Mouse (Mus musculus) hematopoietic stem cell, adult 5-6 weeks (primary cell): ENCODE results near the gene Kmt5c. TPM values are rescaled to one million over a fixed set of nuclear protein-coding genes. Genes with fewer than 3 reads are reported as not detected.

Experiments used
- total RNA-seq: library from RNA; stranded (forward); fragments of 172-1452, 232-1000 nt; gene quantifications from 2 replicates; pipeline ENCODE4 v1.2.3, GENCODE M21; 2017

Kmt5c gene
- total RNA-seq, 1 experiment from 2014 or later = 46.4 TPM

Other genes with a start within 250 kb of the Kmt5c start
- gene Ppp1r12c, start 238.4 kb upstream of the Kmt5c start, total RNA-seq = 134 and 190 TPM in 2 replicates
- 8.2 and 11.1 TPM in 2 replicates for gene Tnnt1, start 223.7 kb upstream of the Kmt5c start, total RNA-seq
- gene Tnni3, start 215.9 kb upstream of the Kmt5c start, total RNA-seq = 7.0 and 7.1 TPM in 2 replicates
- 2.4 and 2.6 TPM in 2 replicates for gene Dnaaf3, start 207.7 kb upstream of the Kmt5c start, total RNA-seq
- gene Syt5, start 192.6 kb upstream of the Kmt5c start, total RNA-seq = 1.0 TPM in 1 of 2 replicates, not detected in the other
- gene Ptprh, start 136.1 kb upstream of the Kmt5c start, total RNA-seq = not detected in 2 replicates
- gene Tmem86b, start 108.7 kb upstream of the Kmt5c start, total RNA-seq = 22.0 and 22.8 TPM in 2 replicates
- gene Ppp6r1, start 81.1 kb upstream of the Kmt5c start, total RNA-seq = 155 and 186 TPM in 2 replicates
- gene Hspbp1, start 55.0 kb upstream of the Kmt5c start, total RNA-seq = 19.0 and 25.2 TPM in 2 replicates
- gene Brsk1, start 49.5 kb upstream of the Kmt5c start, total RNA-seq = 0.20 and 2.6 TPM in 2 replicates
- 5.0 and 7.3 TPM in 2 replicates for gene Tmem150b, start 14.9 kb upstream of the Kmt5c start, total RNA-seq
- gene Cox6b2, start 13.0 kb downstream of the Kmt5c start, total RNA-seq = 14.1 and 53.9 TPM in 2 replicates
- not detected in 2 replicates for gene Fam71e2, start 31.2 kb downstream of the Kmt5c start, total RNA-seq
- 0.25 and 0.74 TPM in 2 replicates for gene Il11, start 42.7 kb downstream of the Kmt5c start, total RNA-seq
- gene Tmem190, start 42.8 kb downstream of the Kmt5c start, total RNA-seq = 1.3 TPM in 1 of 2 replicates, not detected in the other
- gene Tmem238, start 49.5 kb downstream of the Kmt5c start, total RNA-seq = 9.3 and 19.0 TPM in 2 replicates
- gene Rpl28, start 52.8 kb downstream of the Kmt5c start, total RNA-seq = 736 and 741 TPM in 2 replicates
- 137 and 174 TPM in 2 replicates for gene Ube2s, start 72.5 kb downstream of the Kmt5c start, total RNA-seq
- 0.06 and 0.45 TPM in 2 replicates for gene Shisa7, start 104.6 kb downstream of the Kmt5c start, total RNA-seq
- gene Isoc2b, start 130.1 kb downstream of the Kmt5c start, total RNA-seq = 59.8 and 69.7 TPM in 2 replicates
- 7.1 and 9.0 TPM in 2 replicates for gene Isoc2a, start 137.0 kb downstream of the Kmt5c start, total RNA-seq
- not detected in 2 replicates for gene Gm36210, start 166.4 kb downstream of the Kmt5c start, total RNA-seq
- 2.2 and 3.2 TPM in 2 replicates for gene Zfp628, start 175.1 kb downstream of the Kmt5c start, total RNA-seq
- gene Nat14, start 181.9 kb downstream of the Kmt5c start, total RNA-seq = not detected in 2 replicates
- gene Ssc5d, start 185.7 kb downstream of the Kmt5c start, total RNA-seq = not detected in 2 replicates
- gene Sbk2, start 224.3 kb downstream of the Kmt5c start, total RNA-seq = not detected in 2 replicates
- not detected in 2 replicates for gene Sbk3, start 231.1 kb downstream of the Kmt5c start, total RNA-seq